Mouse (Mus musculus) right cerebral cortex, adult 2 months (tissue): ENCODE measurements at regions not wholly inside any gene's neighbourhood (a gene's known extent, or its start where the extent isn't known, plus 50 kb on each side); places are given as distances from the start of the nearest gene placed in this dataset.

Experiments
- DNase-seq, 2 experiments: peaks; one replicate each; pipeline ENCODE4 v3.0.0; 2021 to 2022; ENCODE audit warnings: low spot score in 2 of 2

GRCm38 (mm10) chr5:4499036-4499435 lies 258.8 kb downstream of the Fzd1 start:
- no peak for DNase-seq

GRCm38 (mm10) chr5:4498425-4498824 lies 259.4 kb downstream of the Fzd1 start:
- no peak for DNase-seq

GRCm38 (mm10) chr5:4496907-4497200 lies 261.0 kb downstream of the Fzd1 start:
- DNase-seq: no peak

- DNase-seq: peak in 1 of 2 experiments; percentile 28
Measured at GRCm38 (mm10) chr5:4496132-4496906, 261.5 kb downstream of the Fzd1 start.

GRCm38 (mm10) chr5:4495482-4495881 lies 262.4 kb downstream of the Fzd1 start:
- DNase-seq: no peak

GRCm38 (mm10) chr5:4486391-4487132 lies 271.3 kb downstream of the Fzd1 start:
- DNase-seq: no peak

GRCm38 (mm10) chr5:4485542-4486390 lies 272.1 kb downstream of the Fzd1 start:
- DNase-seq: peak in 1 of 2 experiments; percentile 31

- DNase-seq: peak in 1 of 2 experiments; percentile 12
Measured at GRCm38 (mm10) chr5:4484780-4485179, 273.1 kb downstream of the Fzd1 start.

GRCm38 (mm10) chr5:4484151-4484550 lies 273.7 kb downstream of the Fzd1 start:
- peak in 1 of 2 experiments; percentile 5 for DNase-seq

- DNase-seq: no peak
Measured at GRCm38 (mm10) chr5:4474255-4474654, 282.1 kb downstream of the Mterf1b start.
